Mouse (Mus musculus) heart, adult 2 months (tissue): ENCODE measurements around the gene Slc43a2. TPM values are rescaled to one million over a fixed set of nuclear protein-coding genes. Genes with fewer than 3 reads are reported as not detected.
A peak's percentile ranks its signal among the peaks of the same experiment; 100 is the strongest.

Source experiments
- DNase-seq, 2 experiments: peaks; one replicate each; pipeline ENCODE4 v3.0.0; 2021
- H3K27ac ChIP-seq: fragments of 200-600 bp; 2 replicates; pipeline ENCODE4 v1.8.1; 2022
- H3K27me3 ChIP-seq: fragments of 200-500 bp; 2 replicates; pipeline ENCODE4 v1.6.1; 2012; ENCODE audit warnings: mild to moderate bottlenecking, low read length, inconsistent platforms, mixed read lengths; ENCODE audit not compliant: control insufficient read depth, insufficient read depth
- H3K36me3 ChIP-seq: fragments of 200-500 bp; 2 replicates; pipeline ENCODE4 v1.6.1; 2012; ENCODE audit warnings: low read length, inconsistent platforms; ENCODE audit not compliant: control insufficient read depth, insufficient read depth
- H3K4me1 ChIP-seq: fragments of 200-500 bp; 2 replicates; pipeline ENCODE4 v1.6.1; 2011; ENCODE audit warnings: low read length; ENCODE audit not compliant: control insufficient read depth, insufficient read depth
- H3K4me3 ChIP-seq: fragments of 200-600 bp; 2 replicates; pipeline ENCODE4 v1.8.1; 2022
- H3K79me2 ChIP-seq: fragments of 200-500 bp; replicated peaks from 2 replicates; pipeline ENCODE4 v1.6.1; 2012; ENCODE audit warnings: mild to moderate bottlenecking, inconsistent platforms, low read length, moderate library complexity, mixed read lengths; ENCODE audit not compliant: control insufficient read depth, insufficient read depth
- H3K9ac ChIP-seq: fragments of 200-500 bp; 2 replicates; pipeline ENCODE4 v1.6.1; 2012; ENCODE audit warnings: low read depth, mild to moderate bottlenecking, control low read depth, inconsistent platforms, low read length, mixed read lengths
- CTCF ChIP-seq: fragments of 200-600 bp; IDR thresholded peaks from 2 replicates; pipeline ENCODE4 v1.8.1; 2022; ENCODE audit warnings: antibody characterized with exemption, mild to moderate bottlenecking, moderate library complexity
- EP300 ChIP-seq: fragments of 200-500 bp; IDR thresholded peaks from 2 replicates; pipeline ENCODE4 v1.6.1; 2011; ENCODE audit warnings: low read depth, low read length, control low read depth; ENCODE audit not compliant: insufficient read depth
- POLR2A ChIP-seq: fragments of 200-500 bp; IDR thresholded peaks from 2 replicates; pipeline ENCODE4 v1.6.1; 2011; ENCODE audit warnings: mild to moderate bottlenecking, low read depth, low read length, control low read depth; ENCODE audit not compliant: insufficient read depth
- WGBS: fragments of 180-500 bp; shearing (Covaris S2); methylation state at CpG from one replicate; pipeline ENCODE4 v1.1.7; 2018; 5-methylcytosine and 5-hydroxymethylcytosine counted together
- intact Hi-C: fragments of 180-260 bp; cut with DNase I; formaldehyde crosslinking; loops from one replicate; pipeline ENCODE4 v1.15.1; 2025
- polyA plus RNA-seq: library from polyadenylated mRNA; depleted of rRNA; stranded (reverse); fragments of >200 nt; gene quantifications from 2 replicates; pipeline ENCODE4 v1.2.3, GENCODE M21; 2012
- total RNA-seq, 2 experiments: library from RNA; stranded (reverse); gene quantifications; 2 replicates each; pipeline ENCODE4 v1.2.3; 2021

Slc43a2 gene
- total and polyA plus RNA-seq, 3 experiments, result 13.6 to 14.6 (median 13.7) TPM

- peak in 1 of 2 experiments; percentile 51 for DNase-seq
- Histone ChIP-seq H3K4me1 (no peaks in the 10 kb centered on the region; the same call in 1 of the 2 replicates), H3K4me3 (no peak overlapping the region), H3K79me2 (no peaks in the 10 kb centered on the region), H3K27me3 (no peaks in the 10 kb centered on the region), H3K36me3 (peaks cover 5% of the 10 kb centered on the region), H3K9ac (no peak overlapping the region), H3K27ac (peak overlapping the region; percentile 41; the same call in 1 of the 2 replicates)
- 26% methylated on average over 1 of the region's 1 CpGs for WGBS
- intact Hi-C loops, result no loop called here
- TF ChIP-seq EP300 (0 out of 2 replicates have a peak, but pooled peaks have one; percentile 35), CTCF (no peak)
Measured at GRCm38 (mm10) chr11:75498126-75498525, 33.4 kb upstream of the Slc43a2 start.

GRCm38 (mm10) chr11:75508162-75508561 lies 23.3 kb upstream of the Slc43a2 start:
- Histone ChIP-seq H3K9ac (no peak overlapping the region), H3K27me3 (no peaks in the 10 kb centered on the region), H3K27ac (no peak overlapping the region), H3K4me3 (no peak overlapping the region), H3K4me1 (peaks cover 15% of the 10 kb centered on the region), H3K79me2 (no peaks in the 10 kb centered on the region), H3K36me3 (peaks cover 8% of the 10 kb centered on the region)
- no peak for TF ChIP-seq EP300
- no peak for TF ChIP-seq CTCF
- no peak for TF ChIP-seq POLR2A
- intact Hi-C loops, result no loop called here
- 96% methylated on average over 4 of the region's 4 CpGs for WGBS
- no peak for DNase-seq

GRCm38 (mm10) chr11:75508904-75509303 lies 22.6 kb upstream of the Slc43a2 start:
- DNase-seq, result peak in 1 of 2 experiments; percentile 30
- H3K4me3 ChIP-seq, result no peak overlapping the region

GRCm38 (mm10) chr11:75509741-75510626 lies 21.5 kb upstream of the Slc43a2 start, which contains the start of gene Rilp:
Gene Rilp, plus strand, starts transcription at chr11:75510094.
- WGBS, result under 1% methylated on average over 43 of the region's 43 CpGs
- no peak; the same call in none of the 2 replicates for TF ChIP-seq POLR2A
- peak; percentile 53 for TF ChIP-seq EP300
- peak; percentile 30 for TF ChIP-seq CTCF
- intact Hi-C loops, result loop anchor here (2.0 to 5.0 kb wide), 3 partner anchors 23 to 108 kb away; partner anchors contain the start of genes Prpf8 and Tlcd2
- Histone ChIP-seq H3K79me2 (no peaks in the 10 kb centered on the region; the same call in 1 of the 2 replicates), H3K9ac (peak within 1 kb of the TSS; percentile 93), H3K27ac (peak within 1 kb of the TSS; percentile 97), H3K27me3 (no peaks in the 10 kb centered on the region), H3K4me1 (peaks cover 17% of the 10 kb centered on the region), H3K4me3 (peak within 1 kb of the TSS; percentile 83), H3K36me3 (peaks cover 8% of the 10 kb centered on the region)
- peak; percentile 80 to 88 for DNase-seq

More at GRCm38 (mm10) chr11:75508904-75509303, 22.6 kb upstream of the Slc43a2 start:
- TF ChIP-seq POLR2A (no peak), CTCF (no peak), EP300 (no peak)
- Histone ChIP-seq H3K27me3 (no peaks in the 10 kb centered on the region), H3K27ac (peak overlapping the region; percentile 97), H3K36me3 (peaks cover 8% of the 10 kb centered on the region), H3K4me1 (peaks cover 15% of the 10 kb centered on the region), H3K9ac (no peak overlapping the region), H3K79me2 (no peaks in the 10 kb centered on the region; the same call in 1 of the 2 replicates)
- intact Hi-C loops, result no loop called here
- WGBS, result 61% methylated on average over 8 of the region's 8 CpGs

GRCm38 (mm10) chr11:75510627-75510993 lies 20.9 kb upstream of the Slc43a2 start:
- Histone ChIP-seq H3K27ac (peak overlapping the region; percentile 97), H3K36me3 (peaks cover 8% of the 10 kb centered on the region)

More at GRCm38 (mm10) chr11:75510627-75510993, 20.9 kb upstream of the Slc43a2 start:
- intact Hi-C loops, result loop anchor here (2.0 to 5.0 kb wide), 3 partner anchors 24 to 108 kb away; partner anchors contain the start of genes Prpf8 and Tlcd2
- TF ChIP-seq CTCF (peak; percentile 95), EP300 (peak; percentile 81), POLR2A (peak; percentile 97)
- DNase-seq, result peak; percentile 94 to 95
- H3K79me2 ChIP-seq, result no peaks in the 10 kb centered on the region; the same call in 1 of the 2 replicates
- H3K4me1 ChIP-seq, result peaks cover 17% of the 10 kb centered on the region
- peak overlapping the region; percentile 83 for H3K4me3 ChIP-seq
- no peaks in the 10 kb centered on the region for H3K27me3 ChIP-seq
- peak overlapping the region; percentile 93 for H3K9ac ChIP-seq
- under 1% methylated on average over 24 of the region's 24 CpGs for WGBS
